Mouse (Mus musculus): ENCODE data around the gene Men1. TPM values are rescaled to one million over a fixed set of nuclear protein-coding genes. Genes with fewer than 3 reads are reported as not detected.

Men1 gene
- total and polyA plus RNA-seq, 3 experiments, result 24.9 to 67.8 (median 42.9) TPM

- TF ChIP-seq MEF2A (IDR thresholded peaks at IDR 0.05; ENCODE audit: borderline replicate concordance, low read depth, low read length) (no peak), ZMIZ1 (IDR thresholded peaks at IDR 0.05; ENCODE audit: low read depth, low read length) (peak; percentile 63), CTCF (conservative IDR thresholded peaks at IDR 0.05 in 1 of 2, IDR thresholded peaks at IDR 0.05 in 1 of 2; ENCODE audit: low read depth in 2 of 2, low read length in 2 of 2) (no peak), POLR2AphosphoS2 (IDR thresholded peaks at IDR 0.05; ENCODE audit: low read depth, low read length) (peak; percentile 81; the same call in 1 of the 2 replicates), MYC (IDR thresholded peaks at IDR 0.05; ENCODE audit: low read depth, low read length) (no peak), BHLHE40 (IDR thresholded peaks at IDR 0.05; ENCODE audit: low read depth, low read length) (peak; percentile 27; the same call in 1 of the 2 replicates), USF1 (IDR thresholded peaks at IDR 0.05; ENCODE audit: low read depth, low read length) (no peak), MAX (IDR thresholded peaks at IDR 0.05; ENCODE audit: low read length) (no peak), MAZ (IDR thresholded peaks at IDR 0.05; ENCODE audit: low read depth, low read length) (peak; percentile 63; the same call in 1 of the 2 replicates), SMC3 (IDR thresholded peaks at IDR 0.05; ENCODE audit: low read depth, low read length) (no peak), POLR2A (IDR thresholded peaks at IDR 0.05; ENCODE audit: low read depth, low read length) (peak; percentile 88)
These were observed 28.8 kb downstream of the Men1 start, which contains the start of gene Sf1 (continued) for GRCm38 (mm10) chr19:6363411-6364240.

- peak overlapping the region; percentile 96 for H3K27ac ChIP-seq (ENCODE audit: insufficient read depth, low read depth)
- peaks cover 34 to 62% of the 10 kb centered on the region in 2 experiments for H3K36me3 ChIP-seq (replicated peaks in 1 of 2; ENCODE audit: control insufficient read depth in 1 of 2, insufficient read depth in 1 of 2, low read length in 1 of 2)
- H3K4me1 ChIP-seq (ENCODE audit: control insufficient read depth in 1 of 2, insufficient read depth in 2 of 2), result peaks cover 5 to 69% of the 10 kb centered on the region in 2 experiments
- TF ChIP-seq POLR2A (IDR thresholded peaks at IDR 0.05; ENCODE audit: low read depth, low read length) (peak; percentile 51; the same call in 1 of the 2 replicates), EP300 (IDR thresholded peaks at IDR 0.05; ENCODE audit: low read length) (no peak), SIN3A (IDR thresholded peaks at IDR 0.05; ENCODE audit: low read length) (no peak; the same call in 1 of the 2 replicates), MXI1 (IDR thresholded peaks at IDR 0.05; ENCODE audit: low read depth, low read length) (no peak), NRF1 (IDR thresholded peaks at IDR 0.05; ENCODE audit: low read depth, low read length) (peak; percentile 99)
- peak overlapping the region; percentile 76 to 98 (median 97) for H3K4me3 ChIP-seq (replicated peaks in 1 of 3; ENCODE audit: low read depth in 2 of 3, low read length in 2 of 3, poor library complexity in 1 of 3)
- no peaks in the 10 kb centered on the region for H3K27me3 ChIP-seq (replicated peaks)
- peak overlapping the region; percentile 98 for H3K9ac ChIP-seq (ENCODE audit: insufficient read depth, low read depth)
- peak; percentile 91 for DNase-seq (ENCODE audit: extremely low read depth)
- in situ Hi-C loops (cut with MboI; ENCODE audit: low pct_ligation_motif_present, low pct_unique_long_range_greater_than_20kb, low sequenced_read_pairs) (no loop called here), dilution Hi-C loops (cut with MboI; ENCODE audit: extremely low pct_ligation_motif_present, extremely low pct_unique_long_range_greater_than_20kb, low sequenced_read_pairs) (no loop called here)
- H3K79me2 ChIP-seq (replicated peaks; ENCODE audit: control insufficient read depth, extremely low read depth, insufficient read depth, poor library complexity, severe bottlenecking), result peaks cover 48% of the 10 kb centered on the region
- H3K9me3 ChIP-seq (replicated peaks; ENCODE audit: low read length), result no peaks in the 10 kb centered on the region
- peak overlapping the region; percentile 97 for H3K4me2 ChIP-seq (ENCODE audit: insufficient read depth, low read depth, poor library complexity, severe bottlenecking)
These were observed 29.5 kb downstream of the Men1 start for GRCm38 (mm10) chr19:6364317-6364725.

GRCm38 (mm10) chr19:6364842-6365241 lies 30.1 kb downstream of the Men1 start:
- TF ChIP-seq NELFE (IDR thresholded peaks at IDR 0.05; ENCODE audit: low read depth, low read length), result no peak
- TF ChIP-seq CTCF (conservative IDR thresholded peaks at IDR 0.05 in 1 of 2, IDR thresholded peaks at IDR 0.05 in 1 of 2; ENCODE audit: low read depth in 2 of 2, low read length in 2 of 2), result no peak
- no peak for TF ChIP-seq RAD21 (IDR thresholded peaks at IDR 0.05; ENCODE audit: low read depth, low read length)
- no peak for TF ChIP-seq MAZ (IDR thresholded peaks at IDR 0.05; ENCODE audit: low read depth, low read length)
- no peak for TF ChIP-seq SMC3 (IDR thresholded peaks at IDR 0.05; ENCODE audit: low read depth, low read length)
- TF ChIP-seq UBTF (IDR thresholded peaks at IDR 0.05; ENCODE audit: low read depth, low read length), result no peak
- TF ChIP-seq ETS1 (conservative IDR thresholded peaks at IDR 0.05; ENCODE audit: low read depth, low read length), result no peak
- no peak for TF ChIP-seq POLR2A (IDR thresholded peaks at IDR 0.05; ENCODE audit: low read depth, low read length)
- TF ChIP-seq IRF4 (IDR thresholded peaks at IDR 0.05; ENCODE audit: low read depth, low read length), result no peak
- TF ChIP-seq ZNF384 (IDR thresholded peaks at IDR 0.05; ENCODE audit: low read depth, low read length), result no peak
- dilution Hi-C loops (cut with MboI; ENCODE audit: extremely low pct_ligation_motif_present, extremely low pct_unique_long_range_greater_than_20kb, low sequenced_read_pairs) (no loop called here), in situ Hi-C loops (cut with MboI; ENCODE audit: low pct_ligation_motif_present, low pct_unique_long_range_greater_than_20kb, low sequenced_read_pairs) (no loop called here)
- peaks cover 38 to 66% of the 10 kb centered on the region in 2 experiments for H3K36me3 ChIP-seq (replicated peaks in 1 of 2; ENCODE audit: control insufficient read depth in 1 of 2, insufficient read depth in 1 of 2, low read length in 1 of 2)
- H3K27ac ChIP-seq (ENCODE audit: insufficient read depth, low read depth), result no peak overlapping the region
- H3K79me2 ChIP-seq (replicated peaks; ENCODE audit: control insufficient read depth, extremely low read depth, insufficient read depth, poor library complexity, severe bottlenecking), result peaks cover 53% of the 10 kb centered on the region
- DNase-seq (ENCODE audit: extremely low read depth), result no peak
- no peaks in the 10 kb centered on the region for H3K27me3 ChIP-seq (replicated peaks)
- peak overlapping the region; percentile 76 to 98 (median 97) for H3K4me3 ChIP-seq (replicated peaks in 1 of 3; ENCODE audit: low read depth in 2 of 3, low read length in 2 of 3, poor library complexity in 1 of 3)
- H3K9ac ChIP-seq (ENCODE audit: insufficient read depth, low read depth), result peak overlapping the region; percentile 98
- peaks cover 5 to 69% of the 10 kb centered on the region in 2 experiments for H3K4me1 ChIP-seq (ENCODE audit: control insufficient read depth in 1 of 2, insufficient read depth in 2 of 2)
- peak overlapping the region; percentile 97 for H3K4me2 ChIP-seq (ENCODE audit: insufficient read depth, low read depth, poor library complexity, severe bottlenecking)
- no peaks in the 10 kb centered on the region for H3K9me3 ChIP-seq (replicated peaks; ENCODE audit: low read length)
